Mouse (Mus musculus) hindbrain, postnatal 0 days (tissue): ENCODE measurements around the gene Slc26a9. TPM values are rescaled to one million over a fixed set of nuclear protein-coding genes. Genes with fewer than 3 reads are reported as not detected.

ENCODE experiments used
- ATAC-seq: fragments of 200-750 bp; cut with Nextera tagmentation; 2 replicates; pipeline ENCODE4 v1.8.0; 2017; ENCODE audit warnings: mild to moderate bottlenecking, moderate TSS enrichment, moderate library complexity
- DNase-seq: peaks from one replicate; pipeline ENCODE4 v3.0.0-alpha.2; 2015; ENCODE audit warnings: low spot score
- H3K27ac ChIP-seq: fragments of 300-500 bp; sonication (generic); 2 replicates; pipeline ENCODE4 v1.5.1; 2014; ENCODE audit warnings: mild to moderate bottlenecking
- H3K27me3 ChIP-seq: fragments of 300-500 bp; sonication (generic); 2 replicates; pipeline ENCODE4 v1.6.1; 2014; ENCODE audit warnings: low read length, mixed read lengths; ENCODE audit not compliant: insufficient read depth
- H3K36me3 ChIP-seq: fragments of 300-500 bp; sonication (generic); 2 replicates; pipeline ENCODE4 v1.6.1; 2014; ENCODE audit warnings: low read length, mixed read lengths; ENCODE audit not compliant: insufficient read depth
- H3K4me1 ChIP-seq: fragments of 300-500 bp; sonication (generic); 2 replicates; pipeline ENCODE4 v1.6.1; 2014; ENCODE audit warnings: antibody characterized with exemption, low read length, mixed read lengths; ENCODE audit not compliant: insufficient read depth
- H3K4me2 ChIP-seq: fragments of 300-500 bp; sonication (generic); 2 replicates; pipeline ENCODE4 v1.6.1; 2014; ENCODE audit warnings: low read depth, mild to moderate bottlenecking, low read length, moderate library complexity, mixed read lengths
- H3K4me3 ChIP-seq: fragments of 300-500 bp; sonication (generic); 2 replicates; pipeline ENCODE4 v1.5.1; 2014; ENCODE audit warnings: low read length
- H3K9ac ChIP-seq: fragments of 300-500 bp; sonication (generic); replicated peaks from 2 replicates; pipeline ENCODE4 v1.6.1; 2014; ENCODE audit warnings: mild to moderate bottlenecking, low read length, moderate library complexity, mixed read lengths
- H3K9me3 ChIP-seq: fragments of 300-500 bp; sonication (generic); 2 replicates; pipeline ENCODE4 v1.6.1; 2016; ENCODE audit warnings: low read length, mixed read lengths
- CTCF ChIP-seq: IDR thresholded peaks from 2 replicates; pipeline ENCODE4 v1.5.1; 2016; ENCODE audit warnings: antibody characterized with exemption, control low read depth, low read depth
- WGBS: fragments of 180-500 bp; shearing (Covaris S2); extraction: QIAGEN DNeasy Blood & Tissue Kit; methylation state at CpG from one replicate; pipeline ENCODE4 v1.1.7; 2014; 5-methylcytosine and 5-hydroxymethylcytosine counted together
- polyA plus RNA-seq: library from polyadenylated mRNA; unstranded; fragments of >200 nt; fragmentation: Nextera tagmentation; extraction: Ambion mirVana; gene quantifications from 2 replicates; pipeline ENCODE4 v1.2.1, GENCODE M21; 2015
- total RNA-seq: library from RNA; depleted of rRNA; stranded (reverse); fragments of >200 nt; gene quantifications from 2 replicates; pipeline ENCODE4 v1.2.3, GENCODE M21; 2014; rRNA removed

Gene Slc26a9
- total RNA-seq (0.07 and 0.37 TPM in 2 replicates), polyA plus RNA-seq (0.09 and 0.10 TPM in 2 replicates)

DNA sequence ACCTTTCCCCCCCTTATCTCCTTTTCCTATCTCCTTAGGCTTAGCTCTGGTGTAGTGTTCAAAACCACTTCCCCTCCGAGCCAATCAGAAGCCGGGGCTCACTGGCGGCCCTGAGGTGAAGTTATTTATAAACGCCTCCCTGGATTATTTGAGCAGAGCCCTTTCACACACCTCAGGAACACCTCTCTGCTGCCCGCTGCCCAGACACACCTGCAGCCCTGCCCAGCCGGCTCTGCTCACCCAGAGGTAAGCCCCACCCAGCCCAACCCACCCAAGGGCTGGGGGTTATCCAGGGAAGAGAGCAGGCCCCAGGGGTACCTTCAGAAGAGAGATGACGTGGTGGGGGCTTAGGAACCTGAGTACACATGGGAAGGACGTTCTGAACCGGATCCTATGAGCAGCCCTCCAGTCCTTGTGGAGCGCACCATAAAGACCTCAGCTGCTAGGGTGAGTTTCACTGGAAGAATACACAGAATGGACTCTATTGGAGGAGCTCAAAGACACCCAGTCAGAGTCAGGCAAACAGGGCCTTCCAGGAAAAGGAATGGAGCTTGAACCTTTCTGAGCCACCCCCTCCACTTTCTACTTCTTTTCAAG, at the start of gene Slc26a9:
TSS of gene Slc26a9 (plus strand) at position 155 of the 597 bp plus-strand sequence.
- no peak within 1 kb of the TSS for H3K4me3 ChIP-seq
- no peak for TF ChIP-seq CTCF
- no peak within 1 kb of the TSS for H3K4me2 ChIP-seq
- H3K27me3 ChIP-seq = no peaks in the 10 kb centered on the region
- H3K27ac ChIP-seq = no peak within 1 kb of the TSS
- no peaks in the 10 kb centered on the region for H3K9me3 ChIP-seq
- H3K4me1 ChIP-seq = no peaks in the 10 kb centered on the region
- ATAC-seq (no peak), DNase-seq (no peak)
- H3K9ac ChIP-seq = no peak within 1 kb of the TSS
- H3K36me3 ChIP-seq = no peaks in the 10 kb centered on the region
- 80% methylated on average over 10 of the region's 10 CpGs for WGBS

GRCm38 (mm10) chr1:131695308-131695707, 48.5 kb upstream of the Slc26a9 start:
- 87% methylated on average over 2 of the region's 2 CpGs for WGBS
- Histone ChIP-seq H3K9me3 (no peaks in the 10 kb centered on the region), H3K36me3 (no peaks in the 10 kb centered on the region), H3K4me3 (no peak overlapping the region), H3K4me1 (no peaks in the 10 kb centered on the region), H3K27me3 (no peaks in the 10 kb centered on the region), H3K4me2 (no peak overlapping the region), H3K9ac (no peak overlapping the region), H3K27ac (no peak overlapping the region)
- DNase-seq (no peak), ATAC-seq (no peak)
- TF ChIP-seq CTCF = no peak

GRCm38 (mm10) chr1:131696325-131696724, 47.5 kb upstream of the Slc26a9 start:
- no peaks in the 10 kb centered on the region for H3K27me3 ChIP-seq
- no peaks in the 10 kb centered on the region for H3K9me3 ChIP-seq
- H3K36me3 ChIP-seq = no peaks in the 10 kb centered on the region
- H3K27ac ChIP-seq = no peak overlapping the region
- TF ChIP-seq CTCF = no peak
- no peak for DNase-seq
- no peak overlapping the region for H3K4me3 ChIP-seq
- no peak for ATAC-seq
- H3K9ac ChIP-seq = no peak overlapping the region
- no peaks in the 10 kb centered on the region for H3K4me1 ChIP-seq
- H3K4me2 ChIP-seq = no peak overlapping the region
- WGBS = 44% methylated on average over 4 of the region's 4 CpGs

DNA sequence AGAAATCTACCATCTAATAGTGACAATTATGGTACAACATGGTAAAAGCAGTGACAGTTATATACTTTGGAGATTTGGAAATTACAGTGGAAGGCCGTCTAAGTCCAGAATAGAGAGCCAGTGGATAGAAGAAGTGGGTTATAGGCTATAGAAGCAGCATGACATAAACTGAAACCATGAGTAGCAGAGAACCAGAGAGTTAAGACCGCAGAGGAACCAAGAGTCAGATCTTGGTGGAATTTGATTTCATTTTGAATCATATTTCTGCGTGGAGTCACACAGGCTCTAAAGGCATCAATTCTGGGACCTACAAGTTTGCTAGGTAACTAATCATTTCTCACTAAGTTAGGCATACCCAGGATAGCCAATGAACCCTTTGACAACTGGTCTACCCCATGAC, 45.1 kb upstream of the Slc26a9 start:
- Histone ChIP-seq H3K27me3 (no peaks in the 10 kb centered on the region), H3K4me3 (no peak overlapping the region), H3K9ac (no peak overlapping the region), H3K27ac (no peak overlapping the region), H3K4me1 (no peaks in the 10 kb centered on the region), H3K9me3 (no peaks in the 10 kb centered on the region), H3K36me3 (no peaks in the 10 kb centered on the region), H3K4me2 (no peak overlapping the region)
- 90% methylated on average over 3 of the region's 3 CpGs for WGBS
- DNase-seq (no peak), ATAC-seq (no peak)
- TF ChIP-seq CTCF = no peak

- DNase-seq = no peak
- Histone ChIP-seq H3K9me3 (no peaks in the 10 kb centered on the region), H3K27ac (no peak overlapping the region), H3K27me3 (no peaks in the 10 kb centered on the region), H3K9ac (no peak overlapping the region), H3K4me1 (no peaks in the 10 kb centered on the region), H3K4me3 (no peak overlapping the region), H3K36me3 (no peaks in the 10 kb centered on the region), H3K4me2 (no peak overlapping the region)
- TF ChIP-seq CTCF = no peak
- 80% methylated on average over 4 of the region's 4 CpGs for WGBS
- ATAC-seq = no peak
Measured at GRCm38 (mm10) chr1:131699642-131700041, 44.2 kb upstream of the Slc26a9 start.

DNA sequence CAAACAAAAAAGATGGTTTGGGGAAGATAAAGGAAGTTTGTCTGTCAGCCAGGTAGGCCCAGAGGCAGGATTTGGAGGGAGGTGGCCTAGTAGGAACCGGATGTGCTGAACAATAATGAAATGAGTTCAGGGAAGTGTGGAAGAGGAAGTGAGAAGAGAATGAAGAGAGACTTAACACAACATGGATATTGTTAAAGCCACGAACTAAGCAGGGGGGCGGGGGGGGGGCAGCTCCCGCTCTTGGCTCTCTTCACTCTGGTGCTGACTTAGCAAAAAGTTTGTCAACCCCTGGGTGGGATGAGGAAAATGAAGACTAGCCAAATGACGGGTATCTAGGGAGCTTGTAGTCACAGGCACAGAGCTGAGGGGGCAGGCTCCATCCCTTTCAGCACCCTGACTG, 43.4 kb upstream of the Slc26a9 start:
- Histone ChIP-seq H3K4me3 (no peak overlapping the region), H3K27ac (no peak overlapping the region), H3K4me2 (no peak overlapping the region), H3K27me3 (no peaks in the 10 kb centered on the region), H3K9ac (no peak overlapping the region), H3K9me3 (no peaks in the 10 kb centered on the region), H3K4me1 (no peaks in the 10 kb centered on the region), H3K36me3 (no peaks in the 10 kb centered on the region)
- ATAC-seq (no peak), DNase-seq (no peak)
- 76% methylated on average over 5 of the region's 5 CpGs for WGBS
- no peak for TF ChIP-seq CTCF

- DNase-seq (no peak), ATAC-seq (no peak)
- Histone ChIP-seq H3K27me3 (no peaks in the 10 kb centered on the region), H3K9me3 (no peaks in the 10 kb centered on the region), H3K4me3 (no peak overlapping the region), H3K36me3 (no peaks in the 10 kb centered on the region), H3K4me1 (no peaks in the 10 kb centered on the region), H3K9ac (no peak overlapping the region), H3K27ac (no peak overlapping the region), H3K4me2 (no peak overlapping the region)
- 89% methylated on average over 5 of the region's 5 CpGs for WGBS
- no peak for TF ChIP-seq CTCF
Measured at GRCm38 (mm10) chr1:131701391-131701790, 42.4 kb upstream of the Slc26a9 start.
